Mouse (Mus musculus) left cerebral cortex, postnatal 36 days (tissue): ENCODE data around the gene Pgap1. TPM values are rescaled to one million over a fixed set of nuclear protein-coding genes. Genes with fewer than 3 reads are reported as not detected.

Experiments used
- total RNA-seq, 2 experiments: library from RNA; stranded (reverse); gene quantifications; 2 replicates each; pipeline ENCODE4 v1.2.3; 2021

Pgap1 gene
- total RNA-seq, 2 experiments from 2014 or later: 24.9 to 35.9 TPM

Other genes with a start within 250 kb of the Pgap1 start
- 10 to 100 TPM; 25.2 to 35.0 TPM for gene Gtf3c3, start 118.7 kb downstream of the Pgap1 start, total RNA-seq